Mouse (Mus musculus) cerebellum, postnatal 25 days (tissue): ENCODE measurements around the gene Ubqln1.

ENCODE experiments used
- DNase-seq, 2 experiments: peaks; one replicate each; pipeline ENCODE4 v3.0.0; 2021; ENCODE audit warnings: mixed read lengths in 2 of 2

Ubqln1 gene

GRCm38 (mm10) chr13:58197981-58198640 lies 17.3 kb downstream of the Ubqln1 start:
- DNase-seq: no peak

GRCm38 (mm10) chr13:58197211-58197610 lies 18.2 kb downstream of the Ubqln1 start:
- no peak for DNase-seq

DNA sequence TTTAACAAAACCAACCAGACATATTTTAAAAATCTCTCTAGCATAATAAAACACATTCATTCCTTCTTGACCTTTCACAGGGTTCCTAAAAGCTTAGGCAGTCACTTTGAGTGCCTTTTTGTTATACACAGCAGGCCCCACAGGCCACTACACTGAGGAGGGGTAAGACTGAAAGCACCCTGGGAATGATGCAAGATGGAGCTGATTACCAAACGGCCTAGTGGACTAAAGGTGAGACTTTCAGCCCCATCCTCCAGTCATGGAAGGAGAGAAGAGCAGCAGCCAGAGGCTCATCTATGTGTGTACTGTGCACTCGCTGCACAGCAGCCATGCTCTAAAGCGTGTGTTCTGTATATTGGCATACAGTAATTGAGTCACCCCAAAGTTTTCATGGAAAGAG lies 20.5 kb downstream of the Ubqln1 start:
- no peak for DNase-seq

DNA sequence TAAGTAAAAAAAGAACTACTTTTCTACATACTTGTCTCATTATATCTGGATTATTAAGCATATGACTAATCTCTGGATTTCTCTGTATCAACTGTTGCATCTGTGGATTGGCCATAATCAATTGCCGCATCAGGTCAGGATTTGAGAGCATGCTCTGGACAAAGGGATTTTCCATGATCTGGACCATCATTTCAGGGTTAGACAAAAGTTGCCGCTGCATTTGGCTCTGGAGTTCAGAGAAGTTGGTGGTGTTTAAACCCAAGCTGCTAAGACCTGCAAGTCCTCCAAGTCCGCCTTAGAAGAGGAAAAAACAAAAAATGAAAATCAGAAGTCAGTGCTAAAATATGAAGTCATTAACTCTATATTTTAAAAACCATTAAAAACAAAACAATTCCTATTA lies 22.2 kb downstream of the Ubqln1 start:
- no peak for DNase-seq

GRCm38 (mm10) chr13:58192146-58192545 lies 23.3 kb downstream of the Ubqln1 start:
- DNase-seq: no peak

- no peak for DNase-seq
These were observed 23.9 kb downstream of the Ubqln1 start for GRCm38 (mm10) chr13:58191516-58191915.

DNA sequence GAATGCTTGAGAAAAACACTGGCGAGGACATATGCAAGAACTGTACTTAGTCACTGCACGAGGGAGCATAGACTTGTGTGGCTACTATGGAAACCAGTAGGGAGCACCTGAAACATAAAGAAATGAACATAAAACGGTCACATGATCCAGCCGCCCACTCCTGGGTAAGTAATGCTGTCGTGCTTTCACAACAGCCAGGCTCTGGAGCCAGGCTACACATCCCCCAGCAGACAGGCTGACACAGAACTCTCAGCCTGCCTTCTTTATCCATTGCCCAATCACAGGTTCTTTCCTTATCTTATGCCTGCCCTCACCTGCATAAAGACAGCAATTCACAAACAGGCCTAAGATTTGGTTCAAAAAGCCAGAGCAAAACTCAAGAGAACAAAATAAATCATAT lies 26.0 kb downstream of the Ubqln1 start:
- no peak for DNase-seq

DNA sequence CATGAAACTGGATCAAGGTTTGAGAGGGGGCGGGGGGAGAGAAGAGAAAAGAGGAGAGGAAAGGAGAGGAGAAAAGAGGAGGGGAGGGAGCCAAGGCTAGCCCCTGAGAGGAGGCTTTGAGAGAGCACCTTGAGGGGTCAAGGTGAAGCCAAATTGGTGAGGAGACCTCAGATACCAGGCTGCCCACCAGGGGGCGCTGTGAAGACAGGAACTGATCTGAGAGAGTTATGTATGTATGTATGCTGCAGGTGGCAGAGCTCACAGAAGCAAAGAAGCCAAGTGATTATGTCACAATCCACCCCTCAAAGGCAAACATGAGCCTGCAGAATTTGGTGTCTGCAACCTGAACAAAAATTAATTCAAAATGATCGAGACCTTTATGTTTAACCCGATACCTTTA lies 27.0 kb downstream of the Ubqln1 start:
- DNase-seq: peak; percentile 93 to 96

- no peak for DNase-seq
These were observed 27.7 kb downstream of the Ubqln1 start for GRCm38 (mm10) chr13:58187751-58188150.

GRCm38 (mm10) chr13:58186281-58186680 lies 29.2 kb downstream of the Ubqln1 start:
- no peak for DNase-seq

DNA sequence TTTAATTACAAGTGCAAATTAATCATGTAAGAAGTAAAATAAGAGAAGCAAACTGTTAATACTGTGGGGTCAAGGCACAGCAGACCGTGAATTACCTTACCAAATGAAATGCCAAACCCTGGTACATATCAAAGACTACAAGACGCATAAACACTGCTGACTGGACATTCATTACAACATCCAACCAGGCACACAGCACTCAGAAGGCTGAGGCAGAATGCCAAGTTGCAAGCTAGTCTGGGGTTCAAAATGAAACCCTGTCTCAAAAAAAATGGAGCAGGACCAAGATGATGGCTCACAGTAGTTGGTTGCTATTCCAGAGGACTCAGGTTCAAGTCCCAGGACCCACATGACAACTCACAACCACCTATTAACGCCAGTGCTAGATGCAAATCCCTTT lies 31.3 kb downstream of the Ubqln1 start:
- no peak for DNase-seq

GRCm38 (mm10) chr13:58181607-58182551 lies 33.6 kb downstream of the Ubqln1 start:
- DNase-seq: no peak

DNA sequence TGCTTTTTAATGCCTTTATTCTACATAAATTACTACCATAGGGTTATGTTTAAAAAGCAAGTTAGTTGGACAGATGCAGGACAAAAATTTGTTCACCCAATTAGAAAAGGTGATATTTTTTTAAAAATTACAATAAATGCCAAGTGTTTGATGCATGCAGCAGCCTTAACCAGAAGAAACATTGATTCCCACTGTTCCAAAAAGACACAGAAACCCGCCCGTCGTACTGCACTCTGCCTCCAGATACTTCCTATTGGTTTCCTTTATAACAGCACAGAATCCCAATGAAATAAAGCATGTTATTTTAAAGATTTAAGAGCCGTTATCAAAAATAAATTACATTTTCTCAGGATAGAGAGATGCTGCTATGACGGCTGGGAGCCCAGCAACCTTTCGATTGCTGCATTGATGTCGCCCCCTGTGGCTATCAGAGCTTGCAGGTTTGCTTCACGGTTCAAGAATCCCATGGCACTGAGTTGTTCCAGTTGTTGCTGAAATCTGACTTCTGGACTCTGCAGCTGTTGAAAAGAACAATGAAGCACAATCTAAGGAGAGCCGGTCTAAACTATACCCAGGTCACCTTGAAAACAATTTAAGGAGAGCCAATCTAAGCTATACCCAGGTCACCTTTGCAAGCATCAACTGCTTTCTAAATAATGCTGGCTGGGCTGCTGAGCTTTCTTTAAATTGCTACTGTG lies 37.8 kb downstream of the Ubqln1 start:
- DNase-seq: peak; percentile 91 to 96

- no peak for DNase-seq
These were observed 39.3 kb downstream of the Ubqln1 start for GRCm38 (mm10) chr13:58176105-58176504.

DNA sequence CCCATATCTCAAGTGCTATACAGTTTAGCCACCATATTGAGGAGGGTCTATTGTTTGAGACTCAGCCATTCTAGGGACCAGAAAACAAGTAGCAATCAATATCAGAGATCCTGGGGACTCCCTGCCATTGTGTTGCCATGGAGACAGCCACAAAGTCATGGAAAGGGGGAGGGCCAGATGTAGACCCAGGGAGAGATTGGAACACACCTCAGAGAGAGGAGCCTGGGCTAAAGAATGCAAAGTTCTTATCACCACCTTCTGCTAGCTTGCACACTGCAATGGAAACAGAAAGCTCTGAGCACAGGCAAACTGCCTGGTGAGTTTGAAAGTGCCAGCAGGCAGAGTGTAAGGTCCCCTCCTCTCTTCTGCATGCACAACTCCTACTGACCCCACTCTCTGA lies 47.3 kb downstream of the Ubqln1 start:
- DNase-seq: no peak

DNA sequence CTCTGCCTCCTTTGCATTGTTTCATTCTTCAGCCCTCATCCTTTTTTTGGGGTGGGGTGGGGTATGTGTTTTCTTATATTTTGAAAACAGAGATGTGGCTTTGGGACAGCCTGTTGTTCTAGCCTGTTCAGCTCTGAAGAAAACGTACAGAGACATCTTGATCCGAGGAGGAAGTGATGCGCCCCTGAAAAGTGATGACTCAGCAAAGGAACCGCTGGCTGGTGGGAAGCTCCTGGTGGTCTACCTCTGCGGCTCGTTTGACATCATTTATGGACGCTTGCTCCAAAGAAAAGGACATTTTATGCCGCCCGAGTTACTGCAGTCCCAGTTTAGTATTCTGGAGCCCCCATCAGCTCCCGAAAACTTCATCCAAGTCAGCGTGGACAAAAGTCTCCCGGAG lies 52.1 kb downstream of the Ubqln1 start:
- DNase-seq: no peak

DNA sequence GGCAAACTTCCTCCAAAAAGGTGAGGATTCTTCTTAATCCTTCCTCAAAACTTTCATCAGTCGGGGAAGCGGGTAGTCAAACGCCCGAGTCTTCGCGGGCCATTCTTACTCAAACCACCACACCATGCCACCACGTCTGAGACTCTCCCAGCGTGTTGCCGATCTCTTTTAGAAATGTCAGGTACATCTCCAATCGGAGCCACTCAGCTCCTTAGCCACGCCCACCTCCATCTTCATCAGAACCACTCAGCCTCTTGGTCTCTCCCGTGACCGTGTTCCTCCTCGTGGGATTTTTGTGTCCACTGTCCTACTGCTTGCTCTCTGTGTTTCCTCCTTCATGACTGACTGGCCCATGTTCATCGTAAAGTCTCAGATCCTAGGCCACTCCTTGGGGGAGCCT lies 54.7 kb downstream of the Ubqln1 start:
- DNase-seq: no peak

GRCm38 (mm10) chr13:58158099-58158912 lies 57.1 kb downstream of the Ubqln1 start:
- peak; percentile 91 to 94 for DNase-seq

- peak; percentile 85 to 91 for DNase-seq
These were observed 57.9 kb downstream of the Ubqln1 start, which contains the start of gene Idnk for GRCm38 (mm10) chr13:58157447-58158098. Gene Idnk, plus strand, starts transcription at chr13:58157649.

- DNase-seq: peak; percentile 35 to 38
These were observed 58.4 kb downstream of the Ubqln1 start for GRCm38 (mm10) chr13:58157036-58157435.

DNA sequence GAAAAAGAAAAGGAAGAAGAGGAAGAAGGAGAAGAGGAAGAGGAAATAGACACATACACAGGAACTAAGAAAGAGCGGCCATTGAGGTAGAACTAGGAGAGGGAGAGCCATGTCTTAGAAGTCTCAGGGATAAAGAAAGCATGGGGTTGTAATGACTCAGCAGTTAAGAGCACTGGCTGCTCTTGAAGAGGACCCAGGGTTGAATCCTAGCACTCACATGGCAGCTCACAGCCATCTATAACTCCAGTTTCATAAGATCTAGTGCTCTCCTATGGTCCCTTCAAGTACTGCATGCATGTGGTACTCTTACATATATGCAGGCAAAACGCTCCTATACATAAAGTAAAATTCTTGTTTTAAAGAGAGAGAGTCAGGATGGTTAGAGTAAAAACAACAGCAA lies 59.4 kb downstream of the Ubqln1 start:
- no peak for DNase-seq

GRCm38 (mm10) chr13:58150442-58150841 lies 65.0 kb downstream of the Ubqln1 start:
- no peak for DNase-seq
